Mouse (Mus musculus): ENCODE data around the gene Pglyrp3. TPM values are rescaled to one million over a fixed set of nuclear protein-coding genes. Genes with fewer than 3 reads are reported as not detected.
A peak's percentile ranks its signal among the peaks of the same experiment; 100 is the strongest.
"Not testable (repeated sequence)": the region's sequence is repeated elsewhere in the genome, so short reads cannot be mapped to it uniquely, and the experiment has no call there.

Pglyrp3 gene
- not detected for total RNA-seq (2021)
- long read RNA-seq, experiment 1 = 0 reads
- long read RNA-seq, experiment 2 = 0 reads

GRCm38 (mm10) chr3:92014283-92014682, at the start of gene Pglyrp3:
Pglyrp3 (plus strand) TSS chr3:92014583.
- no peak for DNase-seq
- intact Hi-C loops (cut with DNase I; ENCODE audit: low total_unique reads) = no loop called here

DNA sequence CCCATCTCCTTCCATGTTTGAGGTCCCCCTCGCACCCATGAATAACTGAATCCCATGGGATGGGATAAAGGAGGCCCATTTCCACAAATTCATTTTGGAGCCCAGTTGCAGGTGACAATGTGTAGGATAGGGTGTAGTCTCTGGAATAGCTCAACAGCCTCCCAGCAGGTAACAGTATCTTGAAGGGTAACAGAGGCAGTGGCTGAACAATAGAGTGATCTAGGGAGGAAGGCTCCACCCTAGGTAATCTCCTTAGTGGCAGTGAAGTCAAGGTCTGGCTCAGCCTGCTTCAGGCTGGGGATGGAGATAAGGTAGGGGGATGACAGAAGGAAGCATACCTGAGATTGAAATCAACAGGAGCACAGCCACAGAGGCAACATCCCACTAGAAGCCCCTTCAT, 3.4 kb upstream of the Pglyrp3 start:
- intact Hi-C loops (cut with DNase I; ENCODE audit: low total_unique reads) = no loop called here
- no peak for DNase-seq

- intact Hi-C loops (cut with DNase I; ENCODE audit: low total_unique reads); DNase-seq: not testable (repeated sequence)
Measured at GRCm38 (mm10) chr3:92024541-92024940, 10.2 kb downstream of the Pglyrp3 start.

GRCm38 (mm10) chr3:92033203-92033602, 18.8 kb downstream of the Pglyrp3 start:
- no peak for DNase-seq
- intact Hi-C loops (cut with DNase I; ENCODE audit: low total_unique reads) = no loop called here

DNA sequence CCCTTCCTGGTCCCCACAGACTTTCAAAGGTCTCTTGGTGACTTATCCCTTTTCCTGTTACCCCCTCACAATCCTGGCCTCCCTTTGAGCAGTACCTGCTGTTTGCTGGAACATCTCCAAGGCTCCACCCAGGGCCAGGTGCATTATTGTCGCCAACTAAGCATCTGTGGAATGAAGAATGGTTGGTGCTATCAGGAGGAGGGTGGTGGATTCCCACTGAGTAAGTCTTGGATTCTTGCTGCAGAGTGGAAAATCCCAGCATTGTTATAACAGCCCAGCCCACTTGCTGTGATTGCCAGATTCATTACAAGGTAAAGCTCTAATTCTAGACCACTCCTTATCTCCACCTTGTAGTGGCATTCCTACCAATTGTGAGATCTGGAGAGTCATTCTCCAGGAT, 19.5 kb downstream of the Pglyrp3 start:
- intact Hi-C loops (cut with DNase I; ENCODE audit: low total_unique reads) = no loop called here

DNA sequence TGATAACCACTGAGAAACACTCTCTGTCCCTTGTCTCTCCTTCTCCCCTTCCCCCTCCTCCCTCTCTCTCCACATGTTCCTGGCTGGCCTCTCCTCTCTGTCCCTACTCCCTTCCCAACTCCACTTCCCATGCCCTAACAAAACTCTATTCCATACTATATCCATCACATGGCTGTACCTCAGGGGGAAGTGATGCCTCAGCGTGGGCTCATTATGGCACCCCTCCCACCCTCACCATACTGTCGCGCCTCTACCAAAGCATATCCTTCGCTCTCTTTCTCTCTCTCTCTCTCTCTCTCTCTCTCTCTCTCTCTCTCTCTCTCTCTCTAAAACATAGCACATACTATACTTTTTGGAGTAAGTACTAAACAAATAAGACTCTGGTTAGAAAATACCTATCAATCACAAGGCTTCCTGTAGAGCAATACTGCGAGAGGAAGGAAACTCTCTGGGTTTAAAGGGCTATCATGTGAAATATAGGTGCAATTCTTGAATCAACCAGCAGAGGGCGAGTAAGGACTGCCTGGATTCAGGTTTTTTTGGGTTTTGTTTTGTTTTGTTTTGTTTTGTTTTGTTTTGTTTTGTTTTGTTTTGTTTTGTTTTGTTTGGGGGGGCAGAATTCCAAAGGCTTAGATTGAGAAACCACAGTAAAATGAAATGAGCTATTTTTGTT, 36.1 kb downstream of the Pglyrp3 start:
- DNase-seq = no peak
- intact Hi-C loops (cut with DNase I; ENCODE audit: low total_unique reads) = no loop called here

More for the DNA sequence above, 19.5 kb downstream of the Pglyrp3 start:
- no peak for DNase-seq

DNA sequence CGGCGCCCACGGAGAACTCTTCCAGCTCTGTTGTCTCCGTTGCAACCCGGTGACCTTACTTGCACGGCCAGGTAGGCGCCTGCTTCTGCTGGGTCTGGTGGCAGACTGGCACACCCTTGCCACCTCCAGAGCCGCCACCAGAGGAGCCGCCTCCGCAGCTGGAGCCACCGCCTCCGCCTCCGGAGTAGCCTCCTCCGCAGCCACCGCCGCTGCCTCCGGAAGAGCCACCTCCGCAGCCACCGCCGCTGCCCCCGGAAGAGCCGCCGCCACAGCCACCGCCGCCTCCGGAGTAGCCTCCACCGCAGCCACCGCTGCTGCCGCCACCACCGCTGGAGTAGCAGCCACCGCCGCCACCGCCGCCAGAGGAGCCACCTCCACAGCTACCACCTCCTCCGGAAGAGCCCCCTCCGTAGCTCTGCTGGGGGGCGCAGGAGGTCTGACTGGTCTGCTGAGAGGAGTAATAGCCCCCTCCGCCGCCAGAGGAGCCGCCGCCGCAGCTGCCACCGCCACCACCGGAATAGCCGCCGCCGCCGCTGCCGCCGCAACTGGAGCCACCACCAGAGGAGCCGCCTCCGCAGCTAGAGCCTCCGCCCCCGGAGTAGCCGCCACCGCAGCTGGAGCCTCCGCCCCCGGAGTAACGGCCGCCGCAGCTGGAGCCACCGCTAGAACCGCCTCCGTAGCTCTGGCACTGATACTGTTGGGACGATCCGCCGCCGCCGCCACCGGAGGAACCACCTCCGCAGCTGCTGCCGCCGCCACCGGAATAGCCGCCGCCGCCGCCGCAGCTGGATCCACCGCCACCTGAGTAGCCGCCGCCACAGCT, 66.3 kb downstream of the Pglyrp3 start:
- intact Hi-C loops (cut with DNase I; ENCODE audit: low total_unique reads) = no loop called here
- DNase-seq = peak; percentile 70

Small RNA genes within 50 kb of the gene (microRNA-seq; reads per million reads assigned to microRNA genes)
- 0 reads per million in 2 experiments for gene Gm23697
- gene Gm25145 = 0 reads per million in 2 experiments

Other genes starting within 250 kb of the Pglyrp3 start
- not detected for gene Lor, start 68.6 kb downstream of the Pglyrp3 start, total RNA-seq (2021)
- gene Prr9, start 109.4 kb downstream of the Pglyrp3 start, total RNA-seq (2021) = not detected
- not detected for gene Lelp1, start 128.2 kb downstream of the Pglyrp3 start, total RNA-seq (2021)
- gene Sprr2a1, start 201.2 kb downstream of the Pglyrp3 start, total RNA-seq (2021) = not detected
- gene Sprr2a2, start 201.3 kb downstream of the Pglyrp3 start, total RNA-seq (2021) = not detected

All from gastrocnemius, postnatal 14 days (tissue).